Mouse (Mus musculus) 3T3-L1 (cell line): ENCODE results near the gene Dclk2.

ENCODE experiments used
- DNase-seq: peaks from one replicate; pipeline ENCODE4 v3.0.0-alpha.2; 2015; ENCODE audit warnings: low read depth, low spot score

Dclk2 gene

GRCm38 (mm10) chr3:86920343-86921083, at the start of gene Dclk2:
Gene Dclk2, minus strand, starts transcription at chr3:86920852.
- peak; percentile 78 for DNase-seq

- no peak for DNase-seq
Observed at GRCm38 (mm10) chr3:86962665-86963435, 42.2 kb upstream of the Dclk2 start.

- no peak for DNase-seq
Observed at GRCm38 (mm10) chr3:86961395-86961669, 40.7 kb upstream of the Dclk2 start.

GRCm38 (mm10) chr3:86960656-86961394, 40.2 kb upstream of the Dclk2 start:
- DNase-seq: no peak

- DNase-seq: no peak
Observed at GRCm38 (mm10) chr3:86959088-86959487, 38.4 kb upstream of the Dclk2 start.

- DNase-seq: peak; percentile 80
Observed at GRCm38 (mm10) chr3:86955376-86955775, 34.7 kb upstream of the Dclk2 start.

GRCm38 (mm10) chr3:86954521-86954920, 33.9 kb upstream of the Dclk2 start:
- DNase-seq: peak; percentile 34

GRCm38 (mm10) chr3:86953819-86954218, 33.2 kb upstream of the Dclk2 start:
- no peak for DNase-seq

- no peak for DNase-seq
Observed at GRCm38 (mm10) chr3:86950652-86951051, 30.0 kb upstream of the Dclk2 start.

- DNase-seq: no peak
Observed at GRCm38 (mm10) chr3:86936254-86936836, 15.7 kb upstream of the Dclk2 start.

GRCm38 (mm10) chr3:86933446-86933845, 12.8 kb upstream of the Dclk2 start:
- no peak for DNase-seq

GRCm38 (mm10) chr3:86923686-86924085, 3.0 kb upstream of the Dclk2 start:
- DNase-seq: no peak

GRCm38 (mm10) chr3:86921181-86921975, 726 bp upstream of the Dclk2 start:
- peak; percentile 87 for DNase-seq

GRCm38 (mm10) chr3:86919641-86920342, 860 bp downstream of the Dclk2 start:
- DNase-seq: no peak

GRCm38 (mm10) chr3:86917048-86917447, 3.6 kb downstream of the Dclk2 start:
- no peak for DNase-seq

- no peak for DNase-seq
Observed at GRCm38 (mm10) chr3:86916626-86917025, 4.0 kb downstream of the Dclk2 start.

- no peak for DNase-seq
Observed at GRCm38 (mm10) chr3:86915291-86915690, 5.4 kb downstream of the Dclk2 start.

GRCm38 (mm10) chr3:86914316-86914715, 6.3 kb downstream of the Dclk2 start:
- peak; percentile 30 for DNase-seq

GRCm38 (mm10) chr3:86898366-86898765, 22.3 kb downstream of the Dclk2 start:
- DNase-seq: no peak

- no peak for DNase-seq
Observed at GRCm38 (mm10) chr3:86897551-86897950, 23.1 kb downstream of the Dclk2 start.

GRCm38 (mm10) chr3:86897066-86897465, 23.6 kb downstream of the Dclk2 start:
- no peak for DNase-seq
